Mouse (Mus musculus) limb, embryonic 11.5 days (tissue): ENCODE results near the gene Alk. TPM values are rescaled to one million over a fixed set of nuclear protein-coding genes. Genes with fewer than 3 reads are reported as not detected.

Experiments
- ATAC-seq: fragments of 200-750 bp; cut with Nextera tagmentation; 2 replicates; pipeline ENCODE4 v1.8.0; 2017; ENCODE audit warnings: low read depth; ENCODE audit not compliant: insufficient number of reproducible peaks, low FRiP score, low TSS enrichment
- DNase-seq: peaks from one replicate; pipeline ENCODE4 v3.0.0-alpha.2; 2015; ENCODE audit warnings: low spot score
- H3K27ac ChIP-seq: fragments of 300-500 bp; sonication (generic); replicated peaks from 2 replicates; pipeline ENCODE4 v1.5.1; 2014; ENCODE audit warnings: low read depth, mild to moderate bottlenecking, low read length
- H3K27me3 ChIP-seq: fragments of 300-500 bp; sonication (generic); 2 replicates; pipeline ENCODE4 v1.6.1; 2014; ENCODE audit warnings: mild to moderate bottlenecking, low read length, mixed read lengths; ENCODE audit not compliant: control insufficient read depth, insufficient read depth
- H3K36me3 ChIP-seq: fragments of 300-500 bp; sonication (generic); 2 replicates; pipeline ENCODE4 v1.6.1; 2014; ENCODE audit warnings: mild to moderate bottlenecking, low read length, moderate library complexity, mixed read lengths; ENCODE audit not compliant: control insufficient read depth, insufficient read depth
- H3K4me1 ChIP-seq: fragments of 300-500 bp; sonication (generic); 2 replicates; pipeline ENCODE4 v1.6.1; 2014; ENCODE audit warnings: low read length, mixed read lengths; ENCODE audit not compliant: control insufficient read depth, insufficient read depth
- H3K4me2 ChIP-seq: fragments of 300-500 bp; sonication (generic); 2 replicates; pipeline ENCODE4 v1.6.1; 2014; ENCODE audit warnings: low read depth, mild to moderate bottlenecking, moderate library complexity; ENCODE audit not compliant: severe bottlenecking
- H3K4me3 ChIP-seq: fragments of 300-500 bp; sonication (generic); 2 replicates; pipeline ENCODE4 v1.5.1; 2014; ENCODE audit warnings: low read depth, low read length
- H3K9ac ChIP-seq: fragments of 300-500 bp; sonication (generic); 2 replicates; pipeline ENCODE4 v1.6.1; 2014; ENCODE audit warnings: mild to moderate bottlenecking, low read length
- H3K9me3 ChIP-seq: fragments of 300-500 bp; sonication (generic); 2 replicates; pipeline ENCODE4 v1.6.1; 2016; ENCODE audit warnings: low read length; ENCODE audit not compliant: control insufficient read depth
- WGBS: fragments of 180-500 bp; shearing (Covaris S2); extraction: QIAGEN DNeasy Blood & Tissue Kit; methylation state at CpG from one replicate; pipeline ENCODE4 v1.1.7; 2014; 5-methylcytosine and 5-hydroxymethylcytosine counted together
- polyA plus RNA-seq: library from polyadenylated mRNA; unstranded; fragments of >200 nt; fragmentation: Nextera tagmentation; extraction: Ambion mirVana; gene quantifications from 2 replicates; pipeline ENCODE4 v1.2.1, GENCODE M21; 2014

The Alk gene
- 0.05 and 0.06 TPM in 2 replicates for polyA plus RNA-seq

- DNase-seq (peak; percentile 93), ATAC-seq (peak; percentile 94)
- H3K9ac ChIP-seq: no peak within 1 kb of the TSS
- no peak within 1 kb of the TSS for H3K27ac ChIP-seq
- H3K4me1 ChIP-seq: peaks cover 8% of the 10 kb centered on the region; the same call in 1 of the 2 replicates
- H3K36me3 ChIP-seq: no peaks in the 10 kb centered on the region
- peak within 1 kb of the TSS; percentile 68 for H3K4me2 ChIP-seq
- peak within 1 kb of the TSS; percentile 35 for H3K4me3 ChIP-seq
- under 1% methylated on average over 20 of the region's 32 CpGs for WGBS
- peaks cover 21% of the 10 kb centered on the region for H3K27me3 ChIP-seq
- H3K9me3 ChIP-seq: no peaks in the 10 kb centered on the region
Measured at GRCm38 (mm10) chr17:72604610-72604980, at the start of gene Alk. Gene Alk (minus strand): TSS chr17:72604627.

GRCm38 (mm10) chr17:72652801-72653200 is 48.4 kb upstream of the Alk start:
- no peaks in the 10 kb centered on the region for H3K9me3 ChIP-seq
- H3K9ac ChIP-seq: no peak overlapping the region
- no peaks in the 10 kb centered on the region for H3K36me3 ChIP-seq
- H3K27me3 ChIP-seq: no peaks in the 10 kb centered on the region
- H3K27ac ChIP-seq: no peak overlapping the region
- WGBS: 81% methylated on average over 1 of the region's 1 CpGs
- no peak for ATAC-seq
- H3K4me2 ChIP-seq: no peak overlapping the region
- no peak for DNase-seq
- H3K4me1 ChIP-seq: no peaks in the 10 kb centered on the region
- H3K4me3 ChIP-seq: no peak overlapping the region

- Histone ChIP-seq H3K36me3 (no peaks in the 10 kb centered on the region), H3K4me1 (no peaks in the 10 kb centered on the region), H3K4me2 (no peak overlapping the region), H3K9ac (no peak overlapping the region), H3K9me3 (no peaks in the 10 kb centered on the region), H3K4me3 (no peak overlapping the region), H3K27ac (no peak overlapping the region), H3K27me3 (no peaks in the 10 kb centered on the region)
- ATAC-seq (no peak), DNase-seq (no peak)
- 71% methylated on average over 6 of the region's 6 CpGs for WGBS
Measured at GRCm38 (mm10) chr17:72648607-72649217, 44.3 kb upstream of the Alk start.

GRCm38 (mm10) chr17:72646167-72646566 is 41.7 kb upstream of the Alk start:
- Histone ChIP-seq H3K36me3 (no peaks in the 10 kb centered on the region), H3K27ac (no peak overlapping the region), H3K9ac (no peak overlapping the region), H3K9me3 (no peaks in the 10 kb centered on the region), H3K4me1 (no peaks in the 10 kb centered on the region), H3K4me2 (no peak overlapping the region), H3K4me3 (no peak overlapping the region), H3K27me3 (no peaks in the 10 kb centered on the region)
- WGBS: 85% methylated on average over 5 of the region's 5 CpGs
- DNase-seq (no peak), ATAC-seq (no peak)

GRCm38 (mm10) chr17:72640095-72640494 is 35.7 kb upstream of the Alk start:
- Histone ChIP-seq H3K27me3 (no peaks in the 10 kb centered on the region), H3K4me2 (no peak overlapping the region), H3K27ac (no peak overlapping the region), H3K9ac (no peak overlapping the region), H3K9me3 (no peaks in the 10 kb centered on the region), H3K4me3 (no peak overlapping the region), H3K36me3 (no peaks in the 10 kb centered on the region), H3K4me1 (no peaks in the 10 kb centered on the region)
- DNase-seq: no peak
- 71% methylated on average over 4 of the region's 4 CpGs for WGBS
- no peak for ATAC-seq

- no peaks in the 10 kb centered on the region for H3K27me3 ChIP-seq
- H3K9me3 ChIP-seq: no peaks in the 10 kb centered on the region
- no peaks in the 10 kb centered on the region for H3K4me1 ChIP-seq
- no peak for ATAC-seq
- no peak overlapping the region for H3K27ac ChIP-seq
- 71% methylated on average over 7 of the region's 7 CpGs for WGBS
- H3K9ac ChIP-seq: no peak overlapping the region
- no peak overlapping the region for H3K4me3 ChIP-seq
- DNase-seq: no peak
- no peaks in the 10 kb centered on the region for H3K36me3 ChIP-seq
- H3K4me2 ChIP-seq: no peak overlapping the region
Measured at GRCm38 (mm10) chr17:72639400-72639799, 35.0 kb upstream of the Alk start.

GRCm38 (mm10) chr17:72606251-72606650 is 1.8 kb upstream of the Alk start:
- Histone ChIP-seq H3K27ac (no peak overlapping the region), H3K4me1 (peaks cover 8% of the 10 kb centered on the region; the same call in 1 of the 2 replicates), H3K36me3 (no peaks in the 10 kb centered on the region), H3K4me2 (no peak overlapping the region), H3K4me3 (no peak overlapping the region), H3K27me3 (peaks cover 21% of the 10 kb centered on the region), H3K9me3 (no peaks in the 10 kb centered on the region), H3K9ac (no peak overlapping the region)
- DNase-seq (peak; percentile 89), ATAC-seq (no peak)
- 15% methylated on average over 4 of the region's 4 CpGs for WGBS

GRCm38 (mm10) chr17:72603886-72604609 is 379 bp downstream of the Alk start:
- under 1% methylated on average over 50 of the region's 51 CpGs for WGBS
- peak; percentile 44; the same call in 1 of the 2 replicates for ATAC-seq
- Histone ChIP-seq H3K9me3 (no peaks in the 10 kb centered on the region), H3K9ac (no peak overlapping the region), H3K36me3 (no peaks in the 10 kb centered on the region), H3K4me2 (peak overlapping the region; percentile 68), H3K27me3 (peaks cover 21% of the 10 kb centered on the region), H3K27ac (no peak overlapping the region), H3K4me1 (peaks cover 8% of the 10 kb centered on the region; the same call in 1 of the 2 replicates), H3K4me3 (peak overlapping the region; percentile 35)
- peak; percentile 24 for DNase-seq
